11 mouse cellular contexts compared by ENCODE assay signal in the genomic region with DNA sequence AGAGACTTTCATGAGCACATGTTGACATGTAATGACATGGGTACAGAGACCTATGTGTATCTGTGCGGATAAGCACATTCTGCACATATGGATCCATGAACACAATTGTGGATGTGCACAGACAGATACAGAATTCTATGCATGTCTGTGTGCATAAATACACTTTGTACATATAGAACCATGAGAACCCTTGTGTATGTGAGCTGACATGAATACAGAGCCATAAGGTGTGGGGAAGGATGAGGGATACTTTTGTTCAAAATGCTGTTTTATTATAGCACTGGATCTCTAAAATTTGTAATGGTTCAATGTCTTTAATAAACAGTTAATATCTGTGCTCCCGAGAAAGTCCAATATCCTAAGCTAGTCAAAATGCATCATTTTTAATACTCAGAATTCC.
"Had no signal": no experiment of that assay in that cellular context is flagged by ENCODE, and none has a peak within 500 bp of the region (broad histone marks: within the 10 kb centered on the region; RNA-seq: fewer than 3 reads in every experiment).

No protein-coding gene starts in this region.

- H3K4me2 ChIP-seq: kidney, embryonic 15.5 days; liver, embryonic 11.5 days; liver, embryonic 15.5 days had no signal

- H3K4me3 ChIP-seq: kidney, embryonic 15.5 days; left cerebral cortex, adult 2 months; limb, embryonic 10.5 days; liver, embryonic 15.5 days had no signal

- H3K27me3 ChIP-seq: kidney, embryonic 15.5 days; liver, embryonic 15.5 days had no signal

- H3K36me3 ChIP-seq: kidney, embryonic 15.5 days; limb, embryonic 10.5 days; liver, embryonic 15.5 days had no signal

- H3K27ac ChIP-seq: kidney, embryonic 15.5 days; left cerebral cortex, adult 2 months; limb, embryonic 10.5 days; liver, embryonic 15.5 days; stomach, postnatal 0 days had no signal

- H3K9ac ChIP-seq: kidney, embryonic 15.5 days; liver, embryonic 15.5 days had no signal

- ATAC-seq: lung, postnatal 0 days had no signal

- DNase-seq: kidney, postnatal 14 days; lung, adult 2 months; lung, postnatal 36 days; thymus, postnatal 14 days had no signal

- H3K4me1 ChIP-seq: kidney, embryonic 15.5 days; liver, embryonic 15.5 days had no signal

- H3K9me3 ChIP-seq: kidney, embryonic 15.5 days; limb, embryonic 10.5 days; liver, embryonic 15.5 days had no signal
